Mouse (Mus musculus) hindbrain, embryonic 14.5 days (tissue): ENCODE data around the gene Ssbp1. TPM values are rescaled to one million over a fixed set of nuclear protein-coding genes. Genes with fewer than 3 reads are reported as not detected.
A peak's percentile ranks its signal among the peaks of the same experiment; 100 is the strongest.

Experiments
- ATAC-seq: fragments of 200-750 bp; cut with Nextera tagmentation; 2 replicates; pipeline ENCODE4 v1.8.0; 2017; ENCODE audit warnings: moderate number of reproducible peaks, mild to moderate bottlenecking, moderate TSS enrichment, moderate library complexity; ENCODE audit not compliant: low FRiP score
- DNase-seq: peaks from one replicate; pipeline ENCODE4 v3.0.0-alpha.2; 2015; ENCODE audit warnings: low spot score
- H3K27ac ChIP-seq: fragments of 300-500 bp; sonication (generic); 2 replicates; pipeline ENCODE4 v1.5.1; 2014; ENCODE audit warnings: mild to moderate bottlenecking, moderate library complexity
- H3K27me3 ChIP-seq: fragments of 300-500 bp; sonication (generic); 2 replicates; pipeline ENCODE4 v1.6.1; 2014; ENCODE audit warnings: mild to moderate bottlenecking, low read length, mixed read lengths; ENCODE audit not compliant: control insufficient read depth, insufficient read depth
- H3K36me3 ChIP-seq: fragments of 300-500 bp; sonication (generic); replicated peaks from 2 replicates; pipeline ENCODE4 v1.6.1; 2014; ENCODE audit not compliant: control insufficient read depth, insufficient read depth
- H3K4me1 ChIP-seq: fragments of 300-500 bp; sonication (generic); replicated peaks from 2 replicates; pipeline ENCODE4 v1.6.1; 2014; ENCODE audit warnings: antibody characterized with exemption, low read length, mixed read lengths; ENCODE audit not compliant: control insufficient read depth, insufficient read depth
- H3K4me2 ChIP-seq: fragments of 300-500 bp; sonication (generic); replicated peaks from 2 replicates; pipeline ENCODE4 v1.6.1; 2014; ENCODE audit warnings: mild to moderate bottlenecking, moderate library complexity
- H3K4me3 ChIP-seq: fragments of 300-500 bp; sonication (generic); replicated peaks from 2 replicates; pipeline ENCODE4 v1.5.1; 2014; ENCODE audit warnings: mild to moderate bottlenecking, low read length
- H3K9ac ChIP-seq: fragments of 300-500 bp; sonication (generic); 2 replicates; pipeline ENCODE4 v1.6.1; 2014
- H3K9me3 ChIP-seq: fragments of 300-500 bp; sonication (generic); 2 replicates; pipeline ENCODE4 v1.6.1; 2016; ENCODE audit warnings: low read length; ENCODE audit not compliant: control insufficient read depth
- WGBS: fragments of 180-500 bp; shearing (Covaris S2); extraction: QIAGEN DNeasy Blood & Tissue Kit; methylation state at CpG from one replicate; pipeline ENCODE4 v1.1.7; 2014; 5-methylcytosine and 5-hydroxymethylcytosine counted together
- polyA plus RNA-seq: library from polyadenylated mRNA; unstranded; fragments of >200 nt; fragmentation: Nextera tagmentation; extraction: Ambion mirVana; gene quantifications from 2 replicates; pipeline ENCODE4 v1.2.1, GENCODE M21; 2014

The Ssbp1 gene
- polyA plus RNA-seq, 1 experiment from 2014 or later = 85.7 TPM

DNA sequence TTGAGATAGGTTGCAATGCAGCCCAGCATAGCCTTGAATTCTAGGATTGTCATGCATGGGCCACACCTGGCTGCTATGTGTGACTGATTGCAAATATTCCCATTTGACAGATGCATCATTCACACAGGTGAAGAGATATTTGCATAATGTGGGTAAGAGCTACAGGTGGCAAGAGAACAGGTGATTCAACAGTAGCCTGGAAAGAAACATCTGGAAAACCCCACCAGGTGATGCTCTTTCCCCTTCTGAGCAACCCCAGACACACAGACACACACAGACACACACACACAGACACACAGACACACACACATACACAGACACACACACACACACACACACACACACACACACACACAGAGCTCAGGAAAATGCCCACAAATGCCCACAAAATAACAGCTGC lies 39.3 kb upstream of the Ssbp1 start:
- Histone ChIP-seq H3K27me3 (no peaks in the 10 kb centered on the region), H3K4me1 (peaks cover 32% of the 10 kb centered on the region), H3K27ac (no peak overlapping the region), H3K4me2 (no peak overlapping the region), H3K9ac (no peak overlapping the region), H3K36me3 (no peaks in the 10 kb centered on the region), H3K4me3 (no peak overlapping the region), H3K9me3 (no peaks in the 10 kb centered on the region)
- ATAC-seq (no peak), DNase-seq (no peak)

DNA sequence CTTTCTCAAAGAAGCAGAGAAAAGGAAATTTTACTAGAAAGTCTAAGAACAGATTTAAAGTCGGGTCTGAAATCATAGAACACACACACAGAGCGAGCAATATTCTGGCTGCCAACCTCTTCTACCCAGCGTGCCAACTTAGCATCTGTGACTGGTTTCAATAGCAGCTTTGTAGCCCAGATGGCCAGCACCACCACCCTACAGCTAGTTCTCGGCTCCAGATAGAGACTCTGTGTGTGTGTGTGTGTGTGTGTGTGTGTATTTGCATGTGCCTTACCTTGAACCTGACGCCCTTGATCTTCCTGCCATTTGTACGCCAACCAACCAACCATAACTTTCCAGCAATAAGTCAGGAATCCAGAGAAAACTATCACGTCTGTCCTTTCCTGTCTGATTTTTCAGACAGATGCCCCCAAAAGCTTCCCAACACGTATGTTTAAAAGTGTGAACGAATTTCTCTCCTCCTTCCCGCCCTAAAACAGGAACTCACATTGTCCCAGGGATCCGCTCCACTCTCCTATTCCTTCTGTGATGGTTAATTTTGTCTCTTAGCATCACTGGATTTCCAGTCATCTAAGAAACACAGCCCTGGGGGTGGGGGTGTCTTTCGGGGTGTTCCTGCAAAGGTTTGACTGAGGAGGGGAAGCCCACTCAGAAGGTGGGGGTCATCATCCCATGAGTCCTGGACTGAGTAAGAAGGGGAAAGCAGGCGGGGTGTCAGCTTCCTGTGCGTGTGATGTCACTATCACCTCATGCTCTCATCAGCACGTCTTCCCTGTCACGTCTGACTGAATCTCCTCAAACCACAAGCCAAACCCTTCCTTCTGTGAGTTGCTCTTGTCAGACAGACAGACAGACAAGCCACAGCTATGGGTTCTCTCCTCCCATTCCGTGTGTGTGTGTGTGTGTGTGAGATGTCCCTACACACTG lies 38.5 kb upstream of the Ssbp1 start:
- H3K36me3 ChIP-seq = no peaks in the 10 kb centered on the region
- no peak overlapping the region for H3K9ac ChIP-seq
- H3K4me2 ChIP-seq = no peak overlapping the region
- no peaks in the 10 kb centered on the region for H3K27me3 ChIP-seq
- H3K4me3 ChIP-seq = no peak overlapping the region
- 82% methylated on average over 17 of the region's 17 CpGs for WGBS
- H3K9me3 ChIP-seq = no peaks in the 10 kb centered on the region
- DNase-seq (peak; percentile 47), ATAC-seq (no peak)
- H3K27ac ChIP-seq = no peak overlapping the region
- peaks cover 32% of the 10 kb centered on the region for H3K4me1 ChIP-seq

DNA sequence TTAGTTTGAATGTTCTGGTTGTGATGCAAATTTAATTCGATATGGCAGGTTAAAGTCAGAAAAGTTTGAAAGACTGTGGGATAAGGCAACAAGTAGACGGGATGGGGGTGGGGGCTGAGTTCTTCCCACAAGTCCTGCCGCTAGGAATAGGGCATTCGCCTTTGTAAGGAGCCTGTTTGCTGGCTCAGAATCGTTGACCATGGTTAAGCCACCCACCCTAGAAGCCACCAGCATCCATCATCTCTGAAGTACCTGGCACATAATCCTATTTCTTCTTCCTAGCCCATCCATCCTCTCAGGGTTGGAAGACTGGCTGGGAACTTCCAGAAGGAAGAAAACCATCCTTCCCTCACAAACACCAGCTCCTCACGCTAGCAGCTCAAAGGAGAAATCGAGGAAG lies 36.5 kb upstream of the Ssbp1 start:
- Histone ChIP-seq H3K9ac (peak overlapping the region; percentile 87), H3K4me2 (peak overlapping the region; percentile 66), H3K27ac (peak overlapping the region; percentile 82), H3K4me1 (peaks cover 21% of the 10 kb centered on the region), H3K27me3 (no peaks in the 10 kb centered on the region), H3K36me3 (no peaks in the 10 kb centered on the region), H3K9me3 (no peaks in the 10 kb centered on the region), H3K4me3 (peak overlapping the region; percentile 81)
- ATAC-seq = no peak
- DNase-seq = no peak
- 4% methylated on average over 7 of the region's 7 CpGs for WGBS

DNA sequence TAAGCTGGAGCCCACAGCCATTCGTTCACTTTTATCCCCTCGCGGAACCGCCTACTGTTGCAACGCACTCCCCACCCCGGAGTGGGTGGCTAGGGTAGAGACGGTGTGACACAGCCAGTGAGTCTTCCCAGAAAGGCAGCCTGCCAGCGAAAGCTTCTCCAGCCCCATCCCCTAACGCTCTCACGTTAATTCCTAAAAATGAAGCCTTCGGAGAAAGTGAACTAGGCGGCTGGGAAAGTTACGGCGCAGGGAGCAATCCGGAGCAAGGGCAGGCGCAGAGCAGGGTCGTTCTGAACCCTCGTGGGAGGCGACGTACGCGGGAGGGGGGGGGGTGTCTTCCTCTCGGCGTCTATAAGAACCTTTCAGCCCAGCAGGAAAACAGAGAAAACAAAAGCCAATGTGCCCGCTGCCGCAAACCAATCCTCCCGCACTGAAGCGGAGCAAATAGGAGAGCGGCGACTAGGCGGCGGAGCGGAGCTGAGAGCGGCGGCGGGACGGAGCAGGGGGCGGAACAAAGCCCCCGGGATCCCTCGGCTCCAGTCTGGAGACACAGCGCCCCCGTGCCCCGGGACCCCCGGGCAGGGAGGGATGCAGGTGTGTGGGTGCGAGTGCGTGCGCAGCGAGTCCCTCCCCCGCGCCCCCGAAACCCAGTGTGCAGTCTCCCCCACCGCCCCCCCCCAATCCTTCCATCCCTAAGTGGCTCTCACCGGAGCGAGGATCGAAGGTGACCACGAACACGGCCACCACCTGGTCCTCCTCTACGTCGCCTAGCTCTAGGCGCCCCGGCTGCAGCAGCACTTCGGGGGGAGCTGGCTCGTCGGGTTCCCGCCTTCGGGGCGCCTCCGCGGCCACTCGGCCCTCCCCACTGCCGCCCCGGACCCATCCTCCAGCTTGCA lies 35.8 kb upstream of the Ssbp1 start:
- Histone ChIP-seq H3K4me3 (peak overlapping the region; percentile 81), H3K4me2 (peak overlapping the region; percentile 66), H3K4me1 (peaks cover 18% of the 10 kb centered on the region), H3K36me3 (no peaks in the 10 kb centered on the region), H3K9me3 (no peaks in the 10 kb centered on the region), H3K27me3 (no peaks in the 10 kb centered on the region), H3K9ac (peak overlapping the region; percentile 87), H3K27ac (peak overlapping the region; percentile 82)
- peak; percentile 59 for DNase-seq
- ATAC-seq = peak; percentile 75
- WGBS = under 1% methylated on average over 62 of the region's 72 CpGs

DNA sequence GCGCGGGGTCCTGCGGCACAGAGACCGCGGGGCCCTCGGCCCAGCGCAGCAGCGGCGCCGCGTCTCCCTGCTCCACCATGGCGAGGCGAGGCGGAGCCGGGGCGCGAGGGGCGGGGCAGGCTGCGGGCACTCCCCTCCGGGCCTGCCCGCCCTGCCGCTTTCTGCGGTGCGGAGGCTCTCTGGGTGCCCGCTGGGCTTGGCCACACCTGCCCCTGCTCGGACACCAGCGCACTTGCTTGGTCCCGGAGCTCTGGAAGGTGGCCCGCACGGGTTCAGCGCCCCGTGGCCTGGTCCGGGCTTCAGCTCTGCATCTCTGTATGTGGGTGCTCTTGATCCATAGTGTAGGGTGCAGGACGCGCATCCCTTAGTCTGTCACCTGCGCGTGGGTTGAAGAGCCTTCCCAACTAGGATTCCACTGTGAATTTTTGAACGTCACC lies 35.1 kb upstream of the Ssbp1 start, which contains the start of gene E330009J07Rik:
Gene E330009J07Rik (minus strand): TSS at position 89 of the 437 bp plus-strand sequence.
- WGBS = under 1% methylated on average over 37 of the region's 38 CpGs
- peaks cover 16% of the 10 kb centered on the region for H3K4me1 ChIP-seq

DNA sequence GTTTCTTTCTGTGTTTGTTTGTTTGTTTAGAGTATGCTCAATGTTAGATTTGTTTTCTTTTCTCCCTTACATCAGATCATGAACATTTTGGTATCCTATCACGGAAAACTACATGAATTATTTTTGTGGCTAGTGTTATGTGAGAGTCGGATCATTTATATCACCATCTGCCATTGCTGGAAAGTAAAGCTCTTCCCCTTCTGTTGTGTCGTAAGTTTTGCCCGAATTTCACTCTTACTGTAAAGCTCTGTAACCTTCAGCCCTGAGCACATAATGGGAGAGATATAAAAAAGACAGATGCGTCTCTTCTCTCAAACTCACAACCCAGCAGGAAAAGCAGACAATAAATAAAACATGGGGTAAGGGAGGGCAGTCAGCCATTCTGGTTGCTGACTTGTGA lies 32.2 kb upstream of the Ssbp1 start, which contains the start of gene Wee2:
Gene Wee2 (plus strand): TSS at position 153 of the 400 bp plus-strand sequence.
- 72% methylated on average over 5 of the region's 5 CpGs for WGBS
- Histone ChIP-seq H3K4me3 (no peak within 1 kb of the TSS), H3K4me1 (peaks cover 16% of the 10 kb centered on the region), H3K27ac (no peak within 1 kb of the TSS), H3K4me2 (no peak within 1 kb of the TSS), H3K36me3 (no peaks in the 10 kb centered on the region), H3K9me3 (no peaks in the 10 kb centered on the region), H3K27me3 (no peaks in the 10 kb centered on the region), H3K9ac (no peak within 1 kb of the TSS)
- DNase-seq (no peak), ATAC-seq (no peak)

More for the DNA sequence above, 35.1 kb upstream of the Ssbp1 start, which contains the start of gene E330009J07Rik:
- ATAC-seq (peak; percentile 90), DNase-seq (peak; percentile 66)
- H3K27ac ChIP-seq = peak within 1 kb of the TSS; percentile 82
- no peaks in the 10 kb centered on the region for H3K9me3 ChIP-seq
- no peaks in the 10 kb centered on the region for H3K27me3 ChIP-seq
- H3K4me3 ChIP-seq = peak within 1 kb of the TSS; percentile 81
- peak within 1 kb of the TSS; percentile 87 for H3K9ac ChIP-seq
- H3K4me2 ChIP-seq = peak within 1 kb of the TSS; percentile 66
- no peaks in the 10 kb centered on the region for H3K36me3 ChIP-seq

DNA sequence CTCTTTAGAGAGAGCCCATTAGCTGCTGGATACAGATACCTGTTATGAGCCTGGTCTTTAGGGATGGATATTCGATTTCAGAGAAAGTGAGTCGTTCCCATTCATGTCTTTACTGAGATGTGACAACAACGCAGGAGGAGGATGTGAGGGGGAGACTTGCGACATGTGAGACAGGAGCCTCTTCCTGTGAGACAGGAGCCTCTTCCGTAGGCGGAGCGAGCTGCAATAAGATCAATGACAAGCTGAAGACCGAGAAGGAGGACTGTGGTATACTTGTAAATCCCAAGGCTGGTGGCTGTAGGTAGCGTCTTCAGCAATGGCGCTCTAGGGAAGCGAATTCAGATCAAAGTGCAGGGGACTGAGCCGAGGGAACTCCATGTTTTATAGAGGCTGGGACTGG lies 31.4 kb upstream of the Ssbp1 start:
- Histone ChIP-seq H3K9me3 (no peaks in the 10 kb centered on the region), H3K4me2 (no peak overlapping the region), H3K9ac (no peak overlapping the region), H3K4me3 (no peak overlapping the region), H3K27ac (no peak overlapping the region), H3K4me1 (peaks cover 8% of the 10 kb centered on the region), H3K36me3 (no peaks in the 10 kb centered on the region), H3K27me3 (no peaks in the 10 kb centered on the region)
- no peak for DNase-seq
- ATAC-seq = no peak
- WGBS = 53% methylated on average over 12 of the region's 12 CpGs

DNA sequence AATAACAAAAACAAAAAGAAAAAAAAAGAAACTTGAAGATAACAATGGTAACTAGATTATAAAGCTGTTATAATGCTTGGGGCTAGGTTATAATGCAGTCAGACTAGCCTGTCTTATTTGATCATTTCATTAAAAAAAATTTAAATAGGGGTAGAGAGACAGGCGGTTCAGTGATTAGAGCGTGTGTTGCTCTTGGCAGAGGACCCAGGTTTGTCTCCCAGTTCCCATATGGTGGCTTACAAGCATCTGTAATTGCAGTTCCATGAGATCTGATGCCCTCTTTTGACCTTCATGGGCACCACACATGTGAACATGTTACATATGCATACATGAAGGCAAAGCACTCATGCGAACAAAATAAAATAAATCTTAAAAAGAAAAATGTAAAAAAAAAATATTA lies 29.9 kb upstream of the Ssbp1 start:
- no peak overlapping the region for H3K9ac ChIP-seq
- no peak overlapping the region for H3K4me2 ChIP-seq
- H3K4me1 ChIP-seq = peaks cover 5% of the 10 kb centered on the region; the same call in 1 of the 2 replicates
- H3K27me3 ChIP-seq = no peaks in the 10 kb centered on the region
- no peaks in the 10 kb centered on the region for H3K9me3 ChIP-seq
- no peaks in the 10 kb centered on the region for H3K36me3 ChIP-seq
- ATAC-seq = no peak
- DNase-seq = no peak
- H3K4me3 ChIP-seq = no peak overlapping the region
- 64% methylated on average over 3 of the region's 3 CpGs for WGBS
- H3K27ac ChIP-seq = no peak overlapping the region

DNA sequence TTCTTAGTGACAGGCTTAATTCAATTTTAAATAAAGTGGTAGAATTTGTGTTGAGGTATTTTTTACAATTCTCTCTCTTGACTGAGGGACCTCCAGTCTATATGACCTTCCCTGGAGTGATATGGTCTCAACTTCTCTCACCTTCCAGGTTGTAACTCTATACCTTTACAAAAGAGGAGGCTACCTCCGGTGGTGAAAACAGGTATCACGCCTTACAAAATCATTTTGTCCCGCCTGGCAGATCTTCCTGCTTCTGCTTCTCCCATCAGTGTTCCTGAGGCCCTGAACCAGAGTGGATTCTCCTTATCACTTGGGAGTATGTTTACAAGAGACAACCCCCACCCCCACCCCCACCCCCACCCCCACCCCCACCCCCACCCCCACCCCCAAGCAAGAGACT lies 29.4 kb upstream of the Ssbp1 start:
- no peak overlapping the region for H3K27ac ChIP-seq
- no peaks in the 10 kb centered on the region for H3K36me3 ChIP-seq
- no peak overlapping the region for H3K4me3 ChIP-seq
- 50% methylated on average over 3 of the region's 3 CpGs for WGBS
- H3K4me2 ChIP-seq = no peak overlapping the region
- H3K9me3 ChIP-seq = no peaks in the 10 kb centered on the region
- H3K27me3 ChIP-seq = no peaks in the 10 kb centered on the region
- no peak for ATAC-seq
- H3K4me1 ChIP-seq = peaks cover 5% of the 10 kb centered on the region; the same call in 1 of the 2 replicates
- DNase-seq = no peak
- H3K9ac ChIP-seq = no peak overlapping the region
